Mouse (Mus musculus) heart, embryonic 14.5 days (tissue): ENCODE data around the gene Ada. TPM values are rescaled to one million over a fixed set of nuclear protein-coding genes. Genes with fewer than 3 reads are reported as not detected.

Experiments used
- ATAC-seq: fragments of 200-750 bp; cut with Nextera tagmentation; 2 replicates; pipeline ENCODE4 v1.8.0; 2017; ENCODE audit warnings: low read depth, moderate TSS enrichment; ENCODE audit not compliant: insufficient number of reproducible peaks, insufficient read depth, low FRiP score
- H3K27ac ChIP-seq, 2 experiments: fragments of 200-500 bp in 1 of 2; fragments of 300-500 bp in 1 of 2; sonication (generic) in 1 of 2; replicated peaks in 1 of 2; 2 replicates each; pipeline ENCODE4 v1.5.1; 2012 to 2014; ENCODE audit warnings: low read depth in 2 of 2, low read length in 2 of 2, control low read depth in 1 of 2, mild to moderate bottlenecking in 1 of 2, mixed read lengths in 1 of 2; ENCODE audit not compliant: control insufficient read depth in 1 of 2, insufficient read depth in 1 of 2
- H3K27me3 ChIP-seq: fragments of 300-500 bp; sonication (generic); 2 replicates; pipeline ENCODE4 v1.6.1; 2014; ENCODE audit warnings: mild to moderate bottlenecking, low read length, control low read depth; ENCODE audit not compliant: control insufficient read depth, insufficient read depth
- H3K36me3 ChIP-seq: fragments of 300-500 bp; sonication (generic); 2 replicates; pipeline ENCODE4 v1.6.1; 2014; ENCODE audit warnings: mild to moderate bottlenecking, control low read depth, low read length, mixed read lengths; ENCODE audit not compliant: control insufficient read depth, insufficient read depth
- H3K4me1 ChIP-seq, 2 experiments: fragments of 200-500 bp in 1 of 2; fragments of 300-500 bp in 1 of 2; sonication (generic) in 1 of 2; 2 replicates each; pipeline ENCODE4 v1.6.1; 2012 to 2014; ENCODE audit warnings: low read length in 2 of 2, control low read depth in 1 of 2, mixed read lengths in 1 of 2; ENCODE audit not compliant: control insufficient read depth in 2 of 2, insufficient read depth in 2 of 2
- H3K4me2 ChIP-seq: fragments of 300-500 bp; sonication (generic); 2 replicates; pipeline ENCODE4 v1.6.1; 2014; ENCODE audit warnings: mild to moderate bottlenecking, low read length
- H3K4me3 ChIP-seq, 2 experiments: fragments of 200-500 bp in 1 of 2; fragments of 300-500 bp in 1 of 2; sonication (generic) in 1 of 2; 2 replicates each; pipeline ENCODE4 v1.5.1; 2012 to 2014; ENCODE audit warnings: low read length in 2 of 2, mild to moderate bottlenecking in 2 of 2, control low read depth in 1 of 2, low read depth in 1 of 2, moderate library complexity in 1 of 2; ENCODE audit not compliant: control insufficient read depth in 1 of 2, insufficient read depth in 1 of 2
- H3K9ac ChIP-seq: fragments of 300-500 bp; sonication (generic); 2 replicates; pipeline ENCODE4 v1.6.1; 2014; ENCODE audit warnings: mild to moderate bottlenecking, low read length
- H3K9me3 ChIP-seq: fragments of 300-500 bp; sonication (generic); 2 replicates; pipeline ENCODE4 v1.6.1; 2016; ENCODE audit warnings: low read length, control low read depth; ENCODE audit not compliant: control insufficient read depth
- WGBS: fragments of 180-500 bp; shearing (Covaris S2); extraction: QIAGEN DNeasy Blood & Tissue Kit; methylation state at CpG from one replicate; pipeline ENCODE4 v1.1.7; 2014; 5-methylcytosine and 5-hydroxymethylcytosine counted together
- polyA plus RNA-seq: library from polyadenylated mRNA; unstranded; fragments of >200 nt; fragmentation: Nextera tagmentation; extraction: Ambion mirVana; gene quantifications from 2 replicates; pipeline ENCODE4 v1.2.1, GENCODE M21; 2014

Gene Ada
- polyA plus RNA-seq, 1 experiment from 2014 or later = 4.0 TPM

DNA sequence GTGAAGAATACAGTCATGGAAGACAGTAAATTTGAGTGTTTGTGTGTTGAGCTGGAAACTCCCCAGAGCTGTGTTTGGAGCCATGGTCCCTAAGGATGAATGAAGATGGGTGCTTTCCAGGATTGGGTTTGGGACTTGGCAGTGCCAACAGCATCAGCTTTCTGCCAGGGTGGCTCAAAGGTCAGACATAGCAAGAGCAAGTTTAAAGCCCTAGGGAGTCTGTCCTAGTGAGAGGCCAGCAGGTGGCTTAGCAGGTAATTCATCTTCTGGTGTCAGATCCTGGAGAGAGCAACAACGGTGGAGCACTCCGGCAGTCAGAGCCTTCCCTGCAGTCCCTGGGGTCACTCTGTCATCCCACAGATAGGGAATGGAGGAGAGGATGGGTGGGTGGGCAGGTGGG, 31.5 kb downstream of the Ada start:
- Histone ChIP-seq H3K9me3 (no peaks in the 10 kb centered on the region), H3K4me1 (peaks cover 26 to 43% of the 10 kb centered on the region in 2 experiments), H3K4me2 (no peak overlapping the region), H3K36me3 (peaks cover 21% of the 10 kb centered on the region), H3K27ac (peak overlapping the region; percentile 67 to 72), H3K27me3 (no peaks in the 10 kb centered on the region), H3K4me3 (no peak overlapping the region), H3K9ac (peak overlapping the region; percentile 38; the same call in 1 of the 2 replicates)
- ATAC-seq = no peak
- WGBS = 29% methylated on average over 2 of the region's 2 CpGs

DNA sequence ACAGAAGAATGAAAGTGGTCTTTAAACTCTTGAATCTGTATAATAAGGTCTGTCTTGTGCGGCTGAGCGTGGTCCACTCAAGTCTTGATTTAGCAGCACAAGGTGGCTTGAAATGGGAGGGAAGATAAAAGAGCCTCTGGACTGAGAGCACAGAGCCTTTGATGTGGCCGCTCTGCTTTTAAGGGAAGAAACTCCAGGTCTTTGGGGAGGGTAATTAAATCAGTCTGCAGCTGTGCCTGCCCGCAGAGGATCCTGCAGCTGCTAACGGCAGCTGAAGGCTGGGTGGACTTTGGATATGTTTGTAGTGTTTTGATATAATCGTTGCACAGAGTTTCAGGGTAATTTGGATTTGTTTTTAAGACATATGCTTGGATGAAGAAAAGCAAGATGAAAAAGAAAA, 33.2 kb downstream of the Ada start:
- H3K27ac ChIP-seq = peak overlapping the region; percentile 78 to 84
- H3K4me1 ChIP-seq = peaks cover 36 to 48% of the 10 kb centered on the region in 2 experiments
- H3K9me3 ChIP-seq = no peaks in the 10 kb centered on the region
- peak overlapping the region; percentile 44 for H3K4me2 ChIP-seq
- peak overlapping the region; percentile 62 for H3K9ac ChIP-seq
- peaks cover 10% of the 10 kb centered on the region for H3K36me3 ChIP-seq
- 28% methylated on average over 6 of the region's 6 CpGs for WGBS
- ATAC-seq = no peak
- no peaks in the 10 kb centered on the region for H3K27me3 ChIP-seq
- no peak overlapping the region for H3K4me3 ChIP-seq

GRCm38 (mm10) chr2:163716448-163716847, 33.6 kb downstream of the Ada start:
- WGBS = 28% methylated on average over 8 of the region's 8 CpGs
- peak overlapping the region; percentile 62 for H3K9ac ChIP-seq
- ATAC-seq = peak; percentile 32; the same call in 1 of the 2 replicates

DNA sequence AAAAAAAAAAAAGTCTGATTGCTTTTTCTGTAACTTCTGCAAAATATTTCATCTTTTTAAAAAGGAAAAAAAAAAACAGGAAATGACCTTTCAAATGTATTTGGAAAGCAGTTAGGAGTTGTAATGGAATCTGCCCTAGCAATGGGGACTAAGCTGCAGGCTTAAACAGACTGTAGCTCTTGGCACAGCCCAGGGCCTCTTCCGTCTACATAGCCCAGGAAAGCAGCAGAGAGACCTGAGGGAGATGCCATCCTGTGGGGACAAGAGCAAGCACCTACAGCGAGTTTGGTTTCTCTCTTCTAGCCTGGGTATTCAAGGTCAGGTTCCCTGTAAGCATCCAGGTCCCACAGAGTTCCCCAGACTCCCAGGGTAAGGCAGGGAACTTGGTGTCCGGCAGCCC, 36.7 kb downstream of the Ada start:
- peaks cover 48 to 65% of the 10 kb centered on the region in 2 experiments for H3K4me1 ChIP-seq
- H3K9me3 ChIP-seq = no peaks in the 10 kb centered on the region
- no peaks in the 10 kb centered on the region for H3K27me3 ChIP-seq
- H3K4me2 ChIP-seq = no peak overlapping the region
- H3K36me3 ChIP-seq = peaks cover 7% of the 10 kb centered on the region
- no peak for ATAC-seq
- H3K9ac ChIP-seq = no peak overlapping the region; the same call in 1 of the 2 replicates
- H3K4me3 ChIP-seq = no peak overlapping the region
- 0 out of 4 replicates have a peak overlapping the region, but pooled peaks of 1 of the 2 experiments have one; percentile 9 for H3K27ac ChIP-seq
- WGBS = 69% methylated on average over 3 of the region's 3 CpGs

More at GRCm38 (mm10) chr2:163716448-163716847, 33.6 kb downstream of the Ada start:
- peak overlapping the region; percentile 44 for H3K4me2 ChIP-seq
- peaks cover 38 to 52% of the 10 kb centered on the region in 2 experiments for H3K4me1 ChIP-seq
- no peaks in the 10 kb centered on the region for H3K9me3 ChIP-seq
- H3K27me3 ChIP-seq = no peaks in the 10 kb centered on the region
- H3K36me3 ChIP-seq = peaks cover 10% of the 10 kb centered on the region
- H3K4me3 ChIP-seq = no peak overlapping the region
- peak overlapping the region; percentile 78 to 84 for H3K27ac ChIP-seq

DNA sequence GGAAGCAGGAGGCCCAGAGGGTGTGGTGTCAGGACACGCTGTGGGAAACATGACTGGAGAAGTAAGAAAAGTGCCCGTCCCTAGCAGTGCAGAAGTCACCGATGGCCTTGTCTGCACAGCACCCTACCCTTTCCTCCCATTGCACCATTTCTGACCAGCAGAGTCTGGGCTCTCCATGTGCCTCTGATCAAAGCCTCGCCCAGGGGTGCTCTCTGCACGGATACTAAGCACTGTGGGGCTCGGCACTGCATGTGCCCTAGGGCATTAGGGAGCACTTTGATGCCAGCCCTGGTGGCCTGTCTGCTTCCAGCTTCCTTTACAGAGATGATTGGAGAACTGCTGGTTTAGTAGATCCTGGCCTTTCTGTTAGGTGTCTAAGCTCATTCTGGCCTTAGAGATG, 37.2 kb downstream of the Ada start:
- no peak overlapping the region for H3K4me2 ChIP-seq
- H3K9me3 ChIP-seq = no peaks in the 10 kb centered on the region
- 76% methylated on average over 6 of the region's 6 CpGs for WGBS
- H3K27me3 ChIP-seq = no peaks in the 10 kb centered on the region
- H3K4me1 ChIP-seq = peaks cover 50 to 69% of the 10 kb centered on the region in 2 experiments
- no peak for ATAC-seq
- peak overlapping the region; percentile 0 to 81; a peak in 2 of 4 replicates for H3K27ac ChIP-seq
- H3K36me3 ChIP-seq = peaks cover 12% of the 10 kb centered on the region
- H3K4me3 ChIP-seq = no peak overlapping the region
- peak overlapping the region; percentile 43; the same call in 1 of the 2 replicates for H3K9ac ChIP-seq

- H3K9ac ChIP-seq = peak overlapping the region; percentile 43; the same call in 1 of the 2 replicates
- H3K4me3 ChIP-seq = no peak overlapping the region
- no peaks in the 10 kb centered on the region for H3K27me3 ChIP-seq
- ATAC-seq = no peak
- H3K36me3 ChIP-seq = peaks cover 13% of the 10 kb centered on the region
- H3K27ac ChIP-seq = peak overlapping the region; percentile 63 to 81; a peak in 2 of 4 replicates
- peaks cover 50 to 72% of the 10 kb centered on the region in 2 experiments for H3K4me1 ChIP-seq
- 0 out of 2 replicates have a peak overlapping the region, but pooled peaks have one; percentile 3 for H3K4me2 ChIP-seq
- 32% methylated on average over 7 of the region's 7 CpGs for WGBS
- H3K9me3 ChIP-seq = no peaks in the 10 kb centered on the region
Observed at GRCm38 (mm10) chr2:163712473-163712872, 37.6 kb downstream of the Ada start.

DNA sequence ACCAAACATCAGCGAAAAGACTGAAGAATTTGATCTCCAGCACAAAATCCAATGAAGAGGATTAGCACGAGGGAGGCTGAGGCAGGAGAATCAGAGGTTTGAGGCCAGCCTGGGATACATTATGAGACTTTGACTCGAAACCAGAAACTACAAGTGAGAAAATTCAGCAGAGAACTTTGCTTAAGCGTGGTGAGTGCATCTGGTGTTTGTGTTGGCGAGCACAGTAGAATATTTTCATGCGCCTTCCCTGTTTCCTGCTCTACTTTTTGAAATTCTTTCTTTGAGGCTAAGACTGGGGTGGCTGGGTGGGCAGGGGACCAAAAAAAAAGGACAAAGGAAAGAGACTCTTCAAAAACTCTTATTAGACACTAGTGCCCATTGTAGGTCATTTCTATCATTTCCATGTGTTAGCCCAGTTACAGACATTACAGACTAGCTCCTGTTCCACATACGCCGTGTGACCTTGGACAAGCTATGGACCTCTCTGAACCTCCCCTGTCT, 38.6 kb downstream of the Ada start:
- Histone ChIP-seq H3K4me2 (0 out of 2 replicates have a peak overlapping the region, but pooled peaks have one; percentile 3), H3K4me3 (no peak overlapping the region), H3K27ac (peak overlapping the region; percentile 70 to 81), H3K27me3 (no peaks in the 10 kb centered on the region), H3K4me1 (peaks cover 43 to 63% of the 10 kb centered on the region in 2 experiments), H3K9me3 (no peaks in the 10 kb centered on the region), H3K9ac (peak overlapping the region; percentile 45; the same call in 1 of the 2 replicates), H3K36me3 (peaks cover 13% of the 10 kb centered on the region)
- 78% methylated on average over 8 of the region's 8 CpGs for WGBS
- ATAC-seq = no peak
